Mouse (Mus musculus): ENCODE results near the gene Scgb3a1.

Scgb3a1 gene

GRCm38 (mm10) chr11:49659470-49659799, 4.0 kb upstream of the Scgb3a1 start:
- no peak for DNase-seq

DNA sequence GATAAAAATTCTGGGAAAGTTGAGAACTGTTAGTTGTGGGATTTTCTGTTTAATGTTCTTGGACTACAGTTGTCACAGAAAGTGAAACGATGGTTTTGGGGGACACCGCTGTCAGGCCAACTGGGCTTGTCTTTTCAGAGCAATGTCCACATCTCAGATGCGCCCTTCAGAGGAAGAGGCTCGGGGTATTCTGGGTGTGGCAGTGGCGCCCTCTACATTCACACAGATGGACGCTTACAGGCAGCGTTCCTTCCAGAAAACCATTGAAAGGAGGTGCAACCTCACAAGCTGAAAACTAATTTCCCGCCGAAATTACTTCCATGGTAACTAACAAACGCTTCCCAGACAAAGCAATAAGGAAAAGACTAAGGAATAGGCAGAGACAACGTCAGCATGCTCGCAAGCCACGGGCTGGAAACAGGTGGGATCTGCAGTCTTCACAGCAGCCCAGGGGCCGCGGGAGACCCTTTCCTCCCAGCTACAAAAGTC, 1.1 kb upstream of the Scgb3a1 start:
- no peak for DNase-seq

DNA sequence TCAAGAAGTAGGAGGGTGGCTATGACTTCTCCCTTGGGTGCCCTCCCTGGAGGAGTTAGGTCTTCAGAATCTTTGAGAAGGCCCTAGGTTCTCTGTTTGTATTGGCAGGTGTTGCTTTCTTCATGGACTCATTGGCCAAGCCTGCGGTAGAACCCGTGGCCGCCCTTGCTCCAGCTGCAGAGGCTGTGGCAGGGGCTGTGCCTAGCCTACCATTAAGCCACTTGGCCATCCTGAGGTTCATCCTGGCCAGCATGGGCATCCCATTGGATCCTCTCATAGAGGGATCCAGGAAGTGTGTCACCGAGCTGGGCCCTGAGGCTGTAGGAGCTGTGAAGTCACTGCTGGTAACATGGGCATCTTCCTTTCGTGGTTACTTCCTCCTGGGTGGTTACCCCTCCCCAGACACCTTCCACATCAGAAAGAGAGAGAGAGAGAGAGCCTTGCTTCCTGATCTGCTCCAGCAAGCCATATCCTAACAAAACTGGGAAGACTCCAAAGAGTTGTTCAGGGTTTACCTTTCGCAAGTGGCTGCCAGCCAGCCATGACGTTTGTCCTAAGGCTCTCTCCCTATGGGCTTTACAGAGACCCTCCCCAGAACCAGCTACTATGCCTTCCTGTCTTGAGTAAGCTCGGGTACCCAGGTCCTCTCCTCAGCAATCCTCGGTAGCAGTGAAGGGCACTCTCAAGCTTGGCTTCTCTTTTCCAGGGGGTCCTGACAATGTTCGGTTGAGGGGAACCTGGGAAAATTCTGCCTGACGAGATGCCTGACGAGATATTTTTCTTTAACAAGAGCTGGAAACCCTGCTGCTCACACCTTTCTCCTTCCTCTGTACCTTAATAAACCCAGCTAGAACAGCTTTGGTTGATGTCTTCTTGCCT, 1.1 kb downstream of the Scgb3a1 start:
- DNase-seq, result no peak

- DNase-seq, result no peak
These were observed 2.1 kb downstream of the Scgb3a1 start for GRCm38 (mm10) chr11:49665462-49665861.

GRCm38 (mm10) chr11:49673433-49673832, 10.0 kb downstream of the Scgb3a1 start:
- no peak for DNase-seq

GRCm38 (mm10) chr11:49684237-49684973, 21.0 kb downstream of the Scgb3a1 start:
- no peak for DNase-seq

DNA sequence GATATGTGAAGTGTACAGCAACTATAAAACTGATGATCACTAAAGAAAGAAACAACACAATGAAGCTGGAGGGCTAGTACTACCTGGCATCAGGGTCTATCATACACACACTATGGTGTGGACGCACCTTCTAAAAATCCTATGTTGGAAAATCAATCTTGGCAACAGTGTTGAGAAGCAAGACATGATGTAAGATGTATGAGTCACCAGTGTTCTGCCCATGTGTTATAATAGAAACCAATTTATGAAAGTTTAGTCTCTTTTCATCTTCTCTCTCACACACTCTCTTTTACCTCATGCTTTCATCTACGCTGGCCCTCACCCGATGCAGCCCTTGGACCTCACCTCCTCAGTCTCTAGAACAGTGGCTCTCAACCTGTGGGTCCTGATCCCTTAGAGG, 31.6 kb downstream of the Scgb3a1 start:
- DNase-seq, result no peak

- DNase-seq, result no peak
These were observed 32.3 kb downstream of the Scgb3a1 start for GRCm38 (mm10) chr11:49695695-49696094.

DNA sequence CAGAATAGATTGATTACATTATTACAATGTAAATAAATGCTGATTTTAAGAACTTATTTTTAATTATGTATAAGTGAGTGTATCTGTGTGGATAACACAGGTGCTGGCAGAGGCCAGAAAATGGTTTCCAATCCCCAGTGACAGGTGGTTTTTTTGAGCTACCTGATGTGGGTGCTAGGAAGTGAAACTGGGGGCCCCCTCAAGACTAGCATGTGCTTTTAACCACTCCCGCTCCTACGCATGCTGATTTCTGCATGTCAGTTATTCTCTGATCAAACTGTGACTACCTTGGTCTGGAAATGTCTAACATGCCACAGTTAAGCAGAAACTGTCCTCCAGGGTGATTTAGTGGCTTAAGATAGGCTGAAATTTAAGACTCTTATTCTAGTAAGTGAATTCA, 33.1 kb downstream of the Scgb3a1 start:
- DNase-seq, result no peak

DNA sequence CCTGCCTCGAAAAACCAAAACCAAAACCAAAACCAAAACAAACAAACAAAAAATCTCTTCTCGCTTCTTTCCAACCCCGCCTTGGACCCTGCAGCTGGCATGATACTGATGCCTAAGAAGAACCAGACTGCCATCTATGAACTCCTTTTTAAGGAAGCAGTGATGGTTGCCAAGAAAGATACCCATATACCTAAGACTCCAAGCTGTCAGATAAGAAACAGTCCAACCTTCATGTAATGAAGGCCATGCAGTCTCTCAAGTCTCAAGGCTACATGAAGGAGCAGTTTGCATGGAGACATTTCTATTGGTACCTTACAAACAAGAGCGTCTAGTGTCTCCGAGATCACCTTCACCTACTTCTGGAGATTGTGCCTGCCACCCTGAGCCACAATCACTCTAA, 34.4 kb downstream of the Scgb3a1 start:
- DNase-seq, result no peak

GRCm38 (mm10) chr11:49699079-49699478, 35.7 kb downstream of the Scgb3a1 start:
- DNase-seq, result no peak

DNA sequence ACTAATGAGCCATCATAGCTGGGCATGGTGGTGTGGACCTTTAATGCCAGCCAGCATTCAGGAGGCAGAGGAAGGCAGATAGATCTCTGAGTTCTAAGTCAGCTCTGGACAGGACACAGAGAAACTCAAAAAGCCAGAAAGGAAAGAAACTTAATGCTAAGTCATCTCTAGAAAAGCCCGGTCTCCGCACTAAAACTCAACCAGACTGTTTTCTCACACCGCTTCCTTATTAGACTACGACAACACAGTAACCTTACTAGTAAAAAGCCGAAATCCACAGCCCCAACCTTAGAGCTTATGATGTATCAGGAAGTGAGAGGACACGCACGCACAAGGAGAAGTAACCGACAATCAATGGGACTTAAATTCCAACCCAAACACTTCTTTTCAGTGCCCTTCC, 38.6 kb downstream of the Scgb3a1 start:
- no peak for DNase-seq

GRCm38 (mm10) chr11:49704804-49705203, 41.4 kb downstream of the Scgb3a1 start:
- no peak for DNase-seq

DNA sequence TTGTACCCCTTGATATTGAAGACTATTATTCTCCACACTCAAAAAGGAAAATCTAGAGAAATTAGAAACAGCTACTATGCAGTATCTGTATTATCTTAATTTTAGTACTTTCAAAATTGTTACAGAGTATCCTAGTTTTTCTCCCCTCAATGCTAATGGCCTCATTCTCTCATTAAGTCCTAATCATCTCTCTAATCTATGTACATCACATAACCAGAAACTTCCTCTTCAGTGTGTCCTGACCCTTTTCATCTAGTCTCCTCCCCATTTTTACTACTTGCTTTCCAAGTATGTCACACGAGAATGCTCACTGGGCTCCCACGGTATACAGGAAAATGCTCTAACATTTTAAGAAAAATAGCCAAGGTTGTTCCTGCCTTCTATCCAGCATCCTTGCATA, 44.4 kb downstream of the Scgb3a1 start:
- no peak for DNase-seq

GRCm38 (mm10) chr11:49710664-49711063, 47.3 kb downstream of the Scgb3a1 start:
- no peak for DNase-seq

DNA sequence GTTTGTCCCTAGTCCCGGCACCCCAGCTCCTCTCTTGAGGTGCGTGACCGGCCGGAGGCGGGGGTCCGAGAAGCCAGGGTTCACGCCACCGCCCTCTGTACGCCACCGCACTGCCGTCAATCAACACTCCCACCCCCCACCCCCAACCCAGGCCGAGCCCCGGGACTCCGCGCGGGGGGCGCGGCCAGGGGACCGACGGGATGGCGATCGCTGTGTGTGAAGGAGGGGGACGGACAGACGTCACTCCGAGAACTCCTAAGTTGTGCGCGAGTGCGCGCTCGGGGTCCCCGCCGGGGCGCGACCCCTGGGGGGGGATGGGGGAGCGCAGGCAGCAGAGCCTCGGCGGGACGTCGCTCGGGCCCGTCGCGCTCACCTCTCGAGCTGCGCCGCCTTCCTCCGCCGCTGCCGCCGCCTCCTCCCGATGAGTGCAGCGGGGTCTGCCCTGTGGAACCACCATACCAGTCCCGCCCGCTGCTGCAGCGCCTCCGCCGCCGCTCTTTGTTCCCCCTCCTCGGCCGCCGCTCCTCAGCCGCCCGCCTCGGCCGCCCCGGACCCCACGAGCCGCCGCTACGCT, 48.7 kb downstream of the Scgb3a1 start:
- peak; percentile 53 to 70 for DNase-seq

DNA sequence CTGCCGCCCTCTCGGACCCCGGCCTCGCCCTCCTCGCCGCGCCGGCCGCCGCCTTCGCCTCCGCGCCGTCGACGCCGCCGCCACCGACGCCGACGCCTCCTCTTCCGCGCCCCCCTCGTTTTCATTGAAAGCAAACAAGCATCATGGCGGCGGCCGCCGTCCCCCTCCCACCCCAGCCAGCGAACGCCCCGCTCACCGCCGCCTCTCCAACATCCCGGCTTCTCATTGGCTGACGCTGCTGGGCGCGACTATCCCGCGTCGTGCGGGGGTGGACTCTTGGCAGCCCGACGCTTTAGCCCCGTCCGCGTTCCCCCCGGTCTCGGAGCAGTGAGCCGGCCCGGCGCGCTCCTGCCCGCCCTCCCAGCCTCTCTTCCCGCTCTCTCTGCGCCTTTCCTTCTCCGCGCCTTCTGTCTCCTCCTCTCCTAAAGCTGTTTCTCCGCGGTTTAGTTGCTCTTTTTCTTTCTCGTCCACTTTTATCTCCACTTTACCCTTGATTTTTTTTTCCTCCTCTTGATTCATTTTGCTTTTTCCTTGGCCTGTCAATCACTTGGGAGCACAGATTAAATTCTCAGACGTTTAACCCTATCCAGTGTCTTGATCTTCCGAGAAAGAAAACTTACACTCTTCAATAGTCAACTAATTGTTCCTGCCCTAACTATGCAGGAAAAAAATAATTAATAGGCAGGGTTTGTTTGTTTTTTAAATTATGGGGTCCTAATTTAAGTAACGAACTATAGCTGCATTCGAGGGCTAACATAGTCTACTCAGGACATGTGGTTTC, 49.3 kb downstream of the Scgb3a1 start, which contains the start of gene Cnot6:
TSS of gene Cnot6 (minus strand) at position 169 of the 781 bp plus-strand sequence.
- peak; percentile 98 to 99 for DNase-seq

DNA sequence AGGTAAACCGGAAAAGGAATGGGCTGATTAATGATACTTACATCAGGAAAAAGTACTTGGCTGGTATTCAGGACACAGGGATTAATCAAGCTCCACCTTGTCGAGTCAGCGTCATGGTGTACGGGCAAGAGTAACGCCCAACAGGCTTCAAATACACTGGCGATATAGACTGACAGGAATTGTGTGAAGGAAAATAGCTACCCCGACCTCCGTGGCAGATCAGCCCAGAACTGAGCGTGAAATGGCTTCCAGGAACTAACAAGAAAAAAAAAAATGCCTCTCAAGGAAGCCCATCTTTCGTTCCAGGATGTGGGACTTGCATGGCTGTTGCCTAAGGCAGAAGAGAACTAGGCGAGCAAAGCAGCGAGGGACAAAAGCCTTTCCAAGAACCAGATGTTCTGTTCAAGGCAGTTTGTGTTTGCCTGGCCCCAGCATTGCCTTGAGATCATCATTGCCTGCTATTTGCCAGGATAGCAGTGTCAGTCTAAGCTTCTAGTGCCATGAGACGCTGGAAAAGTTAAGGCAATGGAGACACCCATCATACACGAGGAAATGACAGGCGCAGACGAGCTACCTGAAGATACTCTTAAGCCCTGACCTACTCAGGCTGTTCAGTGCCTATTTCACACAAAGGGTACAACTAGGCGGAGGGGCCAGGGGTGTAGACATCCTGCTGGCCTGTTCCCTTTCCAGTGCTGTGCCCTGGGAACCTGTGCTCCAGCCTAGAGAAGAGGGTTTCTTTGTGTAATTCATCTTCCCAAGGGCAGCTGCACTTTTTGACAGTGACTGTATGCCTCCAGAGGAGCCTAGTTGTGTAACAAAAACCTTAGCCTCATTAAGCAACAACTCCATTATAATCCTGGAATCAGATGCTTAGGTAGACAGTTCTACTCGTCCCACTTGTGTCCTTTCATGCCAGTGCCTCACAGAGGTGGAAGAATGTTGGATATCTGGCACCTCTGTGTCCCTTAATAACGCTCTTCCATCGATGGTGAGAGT, 50.2 kb downstream of the Scgb3a1 start:
- DNase-seq, result peak; percentile 33 to 48
